Mouse (Mus musculus): ENCODE measurements around the gene Cep135. TPM values are rescaled to one million over a fixed set of nuclear protein-coding genes. Genes with fewer than 3 reads are reported as not detected.

Cep135 gene
- polyA plus RNA-seq, 1 experiment from 2014 or later, result 2.7 TPM

GRCm38 (mm10) chr5:76627770-76628169, 39.3 kb downstream of the Cep135 start:
- no peaks in the 10 kb centered on the region for H3K4me1 ChIP-seq (ENCODE audit: insufficient read depth)
- no peak overlapping the region for H3K4me3 ChIP-seq (ENCODE audit: low read depth, low read length)
- H3K27ac ChIP-seq (ENCODE audit: low read depth), result no peak overlapping the region
- no peak for TF ChIP-seq CTCF (IDR thresholded peaks at IDR 0.05; ENCODE audit: low read depth)
- TF ChIP-seq EP300 (IDR thresholded peaks at IDR 0.05; ENCODE audit: low read depth), result no peak
- H3K27me3 ChIP-seq (ENCODE audit: insufficient read depth, low read length), result no peaks in the 10 kb centered on the region
- ATAC-seq (no peak), DNase-seq (no peak)
- no peak overlapping the region for H3K9ac ChIP-seq (replicated peaks)
- no peaks in the 10 kb centered on the region for H3K9me3 ChIP-seq (ENCODE audit: low read length)
- H3K4me2 ChIP-seq (ENCODE audit: low read depth, low read length), result no peak overlapping the region
- peaks cover 15% of the 10 kb centered on the region for H3K36me3 ChIP-seq (replicated peaks; ENCODE audit: insufficient read depth, low read length)
- WGBS (ENCODE audit: insufficient replicate concordance), result 53% methylated on average over 1 of the region's 1 CpGs

GRCm38 (mm10) chr5:76634012-76634411, 45.5 kb downstream of the Cep135 start:
- Histone ChIP-seq H3K4me3 (ENCODE audit: low read depth, low read length) (no peak overlapping the region), H3K4me1 (ENCODE audit: insufficient read depth) (no peaks in the 10 kb centered on the region), H3K36me3 (replicated peaks; ENCODE audit: insufficient read depth, low read length) (peaks cover 52% of the 10 kb centered on the region), H3K27me3 (ENCODE audit: insufficient read depth, low read length) (no peaks in the 10 kb centered on the region), H3K27ac (ENCODE audit: low read depth) (no peak overlapping the region), H3K4me2 (ENCODE audit: low read depth, low read length) (no peak overlapping the region), H3K9ac (replicated peaks) (no peak overlapping the region), H3K9me3 (ENCODE audit: low read length) (no peaks in the 10 kb centered on the region)
- no peak for DNase-seq
- TF ChIP-seq CTCF (IDR thresholded peaks at IDR 0.05; ENCODE audit: low read depth) (no peak), EP300 (IDR thresholded peaks at IDR 0.05; ENCODE audit: low read depth) (no peak)
- WGBS (ENCODE audit: insufficient replicate concordance), result 88% methylated on average over 10 of the region's 10 CpGs
- ATAC-seq, result no peak

- Histone ChIP-seq H3K27me3 (ENCODE audit: insufficient read depth, low read length) (no peaks in the 10 kb centered on the region), H3K4me1 (ENCODE audit: insufficient read depth) (no peaks in the 10 kb centered on the region), H3K9ac (replicated peaks) (no peak overlapping the region), H3K4me3 (ENCODE audit: low read depth, low read length) (no peak overlapping the region), H3K4me2 (ENCODE audit: low read depth, low read length) (no peak overlapping the region), H3K27ac (ENCODE audit: low read depth) (no peak overlapping the region), H3K9me3 (ENCODE audit: low read length) (no peaks in the 10 kb centered on the region), H3K36me3 (replicated peaks; ENCODE audit: insufficient read depth, low read length) (peaks cover 62% of the 10 kb centered on the region)
- ATAC-seq, result no peak
- DNase-seq, result no peak
- 85% methylated on average over 2 of the region's 2 CpGs for WGBS (ENCODE audit: insufficient replicate concordance)
- TF ChIP-seq EP300 (IDR thresholded peaks at IDR 0.05; ENCODE audit: low read depth), result no peak
- peak; percentile 16; the same call in 1 of the 2 replicates for TF ChIP-seq CTCF (IDR thresholded peaks at IDR 0.05; ENCODE audit: low read depth)
Observed at GRCm38 (mm10) chr5:76635592-76635991, 47.1 kb downstream of the Cep135 start.

GRCm38 (mm10) chr5:76642076-76642475, 53.6 kb downstream of the Cep135 start:
- H3K9me3 ChIP-seq (ENCODE audit: low read length), result no peaks in the 10 kb centered on the region
- no peaks in the 10 kb centered on the region for H3K4me1 ChIP-seq (ENCODE audit: insufficient read depth)
- H3K4me3 ChIP-seq (ENCODE audit: low read depth, low read length), result no peak overlapping the region
- H3K27ac ChIP-seq (ENCODE audit: low read depth), result no peak overlapping the region
- TF ChIP-seq CTCF (IDR thresholded peaks at IDR 0.05; ENCODE audit: low read depth) (no peak), EP300 (IDR thresholded peaks at IDR 0.05; ENCODE audit: low read depth) (peak; percentile 10; the same call in 1 of the 2 replicates)
- peaks cover 51% of the 10 kb centered on the region for H3K36me3 ChIP-seq (replicated peaks; ENCODE audit: insufficient read depth, low read length)
- no peak for DNase-seq
- H3K4me2 ChIP-seq (ENCODE audit: low read depth, low read length), result no peak overlapping the region
- no peaks in the 10 kb centered on the region for H3K27me3 ChIP-seq (ENCODE audit: insufficient read depth, low read length)
- H3K9ac ChIP-seq (replicated peaks), result no peak overlapping the region
- WGBS (ENCODE audit: insufficient replicate concordance), result 84% methylated on average over 4 of the region's 4 CpGs
- no peak for ATAC-seq

- TF ChIP-seq CTCF (IDR thresholded peaks at IDR 0.05; ENCODE audit: low read depth), result no peak
- no peak for TF ChIP-seq EP300 (IDR thresholded peaks at IDR 0.05; ENCODE audit: low read depth)
- H3K4me1 ChIP-seq (ENCODE audit: insufficient read depth), result no peaks in the 10 kb centered on the region
- no peak overlapping the region for H3K4me2 ChIP-seq (ENCODE audit: low read depth, low read length)
- no peak for DNase-seq
- no peaks in the 10 kb centered on the region for H3K27me3 ChIP-seq (ENCODE audit: insufficient read depth, low read length)
- 84% methylated on average over 7 of the region's 7 CpGs for WGBS (ENCODE audit: insufficient replicate concordance)
- H3K9me3 ChIP-seq (ENCODE audit: low read length), result no peaks in the 10 kb centered on the region
- H3K9ac ChIP-seq (replicated peaks), result no peak overlapping the region
- H3K4me3 ChIP-seq (ENCODE audit: low read depth, low read length), result no peak overlapping the region
- no peak overlapping the region for H3K27ac ChIP-seq (ENCODE audit: low read depth)
- ATAC-seq, result no peak
- H3K36me3 ChIP-seq (replicated peaks; ENCODE audit: insufficient read depth, low read length), result peaks cover 41% of the 10 kb centered on the region
Observed at GRCm38 (mm10) chr5:76644234-76644633, 55.7 kb downstream of the Cep135 start.

- no peaks in the 10 kb centered on the region for H3K4me1 ChIP-seq (ENCODE audit: insufficient read depth)
- WGBS (ENCODE audit: insufficient replicate concordance), result 76% methylated on average over 10 of the region's 10 CpGs
- no peak overlapping the region for H3K4me3 ChIP-seq (ENCODE audit: low read depth, low read length)
- no peak overlapping the region for H3K4me2 ChIP-seq (ENCODE audit: low read depth, low read length)
- H3K36me3 ChIP-seq (replicated peaks; ENCODE audit: insufficient read depth, low read length), result peaks cover 33% of the 10 kb centered on the region
- H3K27ac ChIP-seq (ENCODE audit: low read depth), result no peak overlapping the region
- TF ChIP-seq EP300 (IDR thresholded peaks at IDR 0.05; ENCODE audit: low read depth) (no peak), CTCF (IDR thresholded peaks at IDR 0.05; ENCODE audit: low read depth) (no peak)
- H3K27me3 ChIP-seq (ENCODE audit: insufficient read depth, low read length), result no peaks in the 10 kb centered on the region
- ATAC-seq (no peak), DNase-seq (no peak)
- no peaks in the 10 kb centered on the region for H3K9me3 ChIP-seq (ENCODE audit: low read length)
- H3K9ac ChIP-seq (replicated peaks), result no peak overlapping the region
Observed at GRCm38 (mm10) chr5:76645091-76645868, 56.8 kb downstream of the Cep135 start.
